Mouse (Mus musculus) lung, embryonic 16.5 days (tissue): Measurements from ENCODE around the gene Apoa4. TPM values are rescaled to one million over a fixed set of nuclear protein-coding genes. Genes with fewer than 3 reads are reported as not detected.
A peak's percentile ranks its signal among the peaks of the same experiment; 100 is the strongest.

ENCODE experiments used
- ATAC-seq: fragments of 200-750 bp; cut with Nextera tagmentation; 2 replicates; pipeline ENCODE4 v1.8.0; 2017; ENCODE audit warnings: low read depth, mild to moderate bottlenecking, moderate library complexity
- H3K27ac ChIP-seq: fragments of 300-500 bp; sonication (generic); 2 replicates; pipeline ENCODE4 v1.5.1; 2014; ENCODE audit warnings: mild to moderate bottlenecking, control low read depth, low read length
- H3K27me3 ChIP-seq: fragments of 300-500 bp; sonication (generic); 2 replicates; pipeline ENCODE4 v1.6.1; 2014; ENCODE audit warnings: low read depth, low read length, mixed read lengths; ENCODE audit not compliant: control insufficient read depth, insufficient read depth
- H3K36me3 ChIP-seq: fragments of 300-500 bp; sonication (generic); 2 replicates; pipeline ENCODE4 v1.6.1; 2014; ENCODE audit warnings: low read length; ENCODE audit not compliant: control insufficient read depth, insufficient read depth
- H3K4me1 ChIP-seq: fragments of 300-500 bp; sonication (generic); replicated peaks from 2 replicates; pipeline ENCODE4 v1.6.1; 2014; ENCODE audit warnings: low read length, mixed read lengths; ENCODE audit not compliant: control insufficient read depth, insufficient read depth
- H3K4me2 ChIP-seq: fragments of 300-500 bp; sonication (generic); 2 replicates; pipeline ENCODE4 v1.6.1; 2014; ENCODE audit warnings: low read depth, low read length, control low read depth
- H3K4me3 ChIP-seq: fragments of 300-500 bp; sonication (generic); 2 replicates; pipeline ENCODE4 v1.5.1; 2014; ENCODE audit warnings: mild to moderate bottlenecking, low read length, control low read depth
- H3K9ac ChIP-seq: fragments of 300-500 bp; sonication (generic); 2 replicates; pipeline ENCODE4 v1.6.1; 2014; ENCODE audit warnings: low read length, control low read depth
- H3K9me3 ChIP-seq: fragments of 300-500 bp; sonication (generic); 2 replicates; pipeline ENCODE4 v1.6.1; 2016; ENCODE audit warnings: low read length; ENCODE audit not compliant: control insufficient read depth
- WGBS: fragments of 180-500 bp; shearing (Covaris S2); extraction: QIAGEN DNeasy Blood & Tissue Kit; methylation state at CpG from one replicate; pipeline ENCODE4 v1.1.7; 2014; 5-methylcytosine and 5-hydroxymethylcytosine counted together
- polyA plus RNA-seq: library from polyadenylated mRNA; unstranded; fragments of >200 nt; fragmentation: Nextera tagmentation; extraction: Ambion mirVana; gene quantifications from 2 replicates; pipeline ENCODE4 v1.2.1, GENCODE M21; 2015

The Apoa4 gene
- polyA plus RNA-seq: 0.14 TPM in 1 of 2 replicates, not detected in the other

DNA sequence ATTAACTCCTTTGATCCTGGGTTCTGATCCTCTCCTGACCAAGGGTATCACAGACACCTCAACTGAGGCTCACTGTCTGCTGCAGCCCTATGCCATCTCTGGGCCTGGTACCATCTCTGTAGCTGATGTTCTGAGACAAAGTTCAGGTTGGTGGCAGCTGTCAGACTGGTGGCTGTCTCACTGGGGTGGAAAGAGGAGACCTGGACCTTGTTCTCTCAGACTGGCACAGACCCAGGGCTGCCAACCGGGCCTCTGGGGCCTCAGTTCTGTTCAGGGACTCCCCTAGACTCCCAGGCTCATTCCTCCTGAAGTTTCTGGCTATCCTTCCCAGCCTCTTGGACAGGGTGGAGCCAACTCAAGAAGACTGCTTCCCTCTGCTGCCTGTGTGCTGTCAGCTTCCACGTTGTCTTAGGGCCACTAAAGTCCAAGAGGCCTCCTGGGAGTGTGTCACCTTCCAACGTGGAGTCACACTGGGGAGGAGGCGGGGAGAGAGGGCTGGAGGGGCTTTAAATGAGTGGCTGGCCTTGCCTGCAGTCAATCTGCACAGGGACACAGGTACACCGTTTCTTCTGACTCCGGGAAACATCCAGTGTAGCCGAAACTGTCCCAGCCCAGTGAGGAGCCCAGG, at the start of gene Apoa4:
Gene Apoa4, plus strand, starts transcription at position 171 of the 628 bp plus-strand sequence.
- 56% methylated on average over 7 of the region's 7 CpGs for WGBS
- no peak for ATAC-seq
- Histone ChIP-seq H3K36me3 (no peaks in the 10 kb centered on the region), H3K4me1 (no peaks in the 10 kb centered on the region), H3K9me3 (no peaks in the 10 kb centered on the region), H3K4me3 (no peak within 1 kb of the TSS), H3K27me3 (no peaks in the 10 kb centered on the region), H3K9ac (no peak within 1 kb of the TSS), H3K4me2 (no peak within 1 kb of the TSS), H3K27ac (no peak within 1 kb of the TSS)

DNA sequence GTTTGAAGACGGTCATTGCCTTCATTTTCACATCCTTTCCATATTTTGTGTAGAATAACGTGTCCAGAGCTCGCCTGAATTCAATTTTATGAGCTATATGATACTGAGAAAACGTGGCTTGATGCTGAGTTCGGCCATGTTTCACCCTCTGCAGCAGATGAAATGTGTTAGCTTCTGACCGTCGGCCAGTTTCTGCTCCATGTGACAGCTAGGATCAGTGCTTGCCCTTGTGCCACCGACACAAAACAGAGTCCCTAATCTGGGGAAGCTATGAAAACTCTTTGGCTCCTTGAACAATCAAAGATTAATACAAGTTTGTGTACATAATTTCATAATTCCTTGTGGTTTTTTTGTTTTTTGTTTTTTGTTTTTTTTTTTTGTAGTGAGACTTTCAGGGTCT, 49.3 kb upstream of the Apoa4 start:
- Histone ChIP-seq H3K27ac (no peak overlapping the region), H3K36me3 (0 out of 2 replicates have a peak, but pooled peaks cover 3% of the 10 kb centered on the region), H3K9ac (no peak overlapping the region), H3K27me3 (no peaks in the 10 kb centered on the region), H3K4me1 (no peaks in the 10 kb centered on the region), H3K4me2 (no peak overlapping the region), H3K9me3 (no peaks in the 10 kb centered on the region), H3K4me3 (no peak overlapping the region)
- 58% methylated on average over 8 of the region's 8 CpGs for WGBS
- no peak for ATAC-seq

DNA sequence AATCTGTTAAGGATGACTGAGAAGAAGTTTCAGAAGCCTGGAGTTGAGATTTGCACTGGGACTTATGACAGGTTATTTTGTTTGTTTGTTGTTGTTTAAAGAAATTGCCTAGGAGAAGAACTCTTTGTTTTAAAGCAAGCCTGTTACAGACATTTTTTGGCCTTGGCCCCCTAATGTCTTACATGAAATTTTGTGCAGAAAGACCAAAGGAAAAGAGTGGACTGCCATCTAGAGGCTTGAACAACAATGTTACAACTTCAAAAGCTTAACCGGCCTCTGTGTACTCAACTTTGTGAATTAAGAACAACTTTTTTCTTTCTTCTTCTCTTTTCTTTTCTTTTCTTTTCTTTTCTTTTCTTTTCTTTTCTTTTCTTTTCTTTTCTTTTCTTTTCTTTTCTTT, 48.9 kb upstream of the Apoa4 start:
- Histone ChIP-seq H3K9ac (no peak overlapping the region), H3K27me3 (no peaks in the 10 kb centered on the region), H3K4me2 (no peak overlapping the region), H3K36me3 (peaks cover 3% of the 10 kb centered on the region; the same call in 1 of the 2 replicates), H3K4me3 (no peak overlapping the region), H3K27ac (no peak overlapping the region), H3K4me1 (no peaks in the 10 kb centered on the region), H3K9me3 (no peaks in the 10 kb centered on the region)
- WGBS: 9% methylated on average over 1 of the region's 1 CpGs
- ATAC-seq: 0 out of 2 replicates have a peak, but pooled peaks have one; percentile 45

DNA sequence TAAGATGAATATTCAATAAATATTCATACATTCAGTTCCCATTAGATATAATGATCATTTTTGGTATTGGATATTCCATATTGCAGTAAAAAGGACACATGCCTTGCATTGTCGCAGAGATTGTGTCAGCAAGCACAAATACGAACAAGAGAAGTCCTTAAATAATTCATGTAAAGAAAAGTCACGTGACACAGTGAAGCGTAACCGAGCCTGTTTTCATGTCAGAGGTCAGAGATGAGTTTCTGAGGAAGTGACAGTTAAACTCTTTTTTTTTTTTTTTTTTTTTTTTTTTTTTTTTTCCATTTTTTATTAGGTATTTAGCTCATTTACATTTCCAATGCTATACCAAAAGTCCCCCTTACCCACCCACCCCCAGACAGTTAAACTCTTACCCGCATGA, 47.9 kb upstream of the Apoa4 start:
- H3K9ac ChIP-seq: no peak overlapping the region
- 82% methylated on average over 6 of the region's 6 CpGs for WGBS
- no peaks in the 10 kb centered on the region for H3K27me3 ChIP-seq
- no peak overlapping the region for H3K4me3 ChIP-seq
- no peaks in the 10 kb centered on the region for H3K9me3 ChIP-seq
- H3K36me3 ChIP-seq: peaks cover 3% of the 10 kb centered on the region; the same call in 1 of the 2 replicates
- no peak for ATAC-seq
- H3K4me1 ChIP-seq: no peaks in the 10 kb centered on the region
- H3K4me2 ChIP-seq: no peak overlapping the region
- no peak overlapping the region for H3K27ac ChIP-seq

DNA sequence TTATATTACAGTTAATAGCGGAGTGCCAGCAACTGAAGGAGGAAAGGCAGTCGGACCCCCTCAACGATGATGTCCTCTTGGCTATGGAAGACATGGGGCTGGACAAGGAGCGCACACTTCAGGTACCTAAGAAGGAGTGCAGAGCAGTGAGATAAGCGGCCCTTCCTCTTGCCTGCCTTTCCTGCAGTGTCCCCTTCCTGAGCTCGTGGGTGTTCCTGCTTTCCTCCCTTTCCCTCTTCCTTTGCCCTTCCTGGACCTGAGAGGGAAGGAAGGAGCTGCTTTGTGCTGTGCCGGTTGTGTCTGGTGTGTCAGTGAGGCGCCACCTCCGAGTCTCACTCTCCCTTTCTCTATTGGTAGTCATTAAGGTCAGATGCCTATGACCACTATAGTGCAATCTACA, 45.7 kb upstream of the Apoa4 start:
- H3K9me3 ChIP-seq: no peaks in the 10 kb centered on the region
- ATAC-seq: no peak
- no peaks in the 10 kb centered on the region for H3K4me1 ChIP-seq
- H3K36me3 ChIP-seq: peaks cover 14% of the 10 kb centered on the region
- no peak overlapping the region for H3K27ac ChIP-seq
- WGBS: 81% methylated on average over 9 of the region's 9 CpGs
- H3K27me3 ChIP-seq: no peaks in the 10 kb centered on the region
- no peak overlapping the region for H3K4me3 ChIP-seq
- no peak overlapping the region for H3K4me2 ChIP-seq
- H3K9ac ChIP-seq: no peak overlapping the region

DNA sequence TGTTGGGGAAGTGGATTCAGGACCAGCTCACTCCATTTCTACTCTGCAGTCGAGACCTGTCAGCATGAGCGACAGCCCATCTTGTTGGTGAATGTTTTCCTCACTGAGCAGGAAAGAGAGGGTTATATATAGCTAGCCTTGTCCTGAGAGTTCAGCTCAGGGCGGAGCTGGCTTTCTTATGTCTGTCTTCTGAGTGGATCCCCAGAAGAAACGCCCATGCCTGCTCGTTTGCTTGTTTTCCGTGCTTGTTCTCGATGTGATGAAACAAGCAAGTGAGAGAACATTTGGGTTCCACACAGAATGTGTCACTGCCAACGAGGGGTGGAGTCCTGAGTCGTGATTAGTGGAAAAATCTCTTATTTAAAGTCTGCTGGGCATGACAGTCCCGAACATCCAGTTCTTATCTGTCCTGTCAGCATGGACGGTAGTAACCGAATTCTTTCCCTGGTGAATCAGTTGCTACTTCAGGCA, 43.8 kb upstream of the Apoa4 start:
- no peak overlapping the region for H3K4me2 ChIP-seq
- no peaks in the 10 kb centered on the region for H3K4me1 ChIP-seq
- H3K9ac ChIP-seq: no peak overlapping the region
- WGBS: 67% methylated on average over 12 of the region's 12 CpGs
- no peak overlapping the region for H3K27ac ChIP-seq
- no peak overlapping the region for H3K4me3 ChIP-seq
- no peaks in the 10 kb centered on the region for H3K27me3 ChIP-seq
- H3K9me3 ChIP-seq: no peaks in the 10 kb centered on the region
- peaks cover 16% of the 10 kb centered on the region for H3K36me3 ChIP-seq
- ATAC-seq: peak; percentile 38; the same call in 1 of the 2 replicates

DNA sequence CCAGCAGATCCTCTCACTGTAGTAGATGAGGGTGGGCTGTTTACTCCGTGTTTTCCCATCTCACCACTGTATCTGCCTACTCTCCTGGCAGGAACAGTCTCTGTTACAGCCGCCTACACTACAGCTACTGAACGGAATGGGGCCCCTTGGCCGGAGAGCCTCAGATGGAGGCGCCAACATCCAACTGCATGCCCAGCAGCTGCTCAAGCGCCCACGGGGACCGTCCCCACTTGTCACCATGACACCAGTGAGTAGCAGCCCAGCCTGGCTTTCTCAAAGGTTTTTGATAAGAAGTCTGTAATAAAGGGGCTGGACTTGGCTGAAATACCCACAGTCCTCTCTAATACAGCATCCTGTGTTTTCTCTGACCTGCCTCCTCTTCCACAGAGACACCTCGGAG, 42.0 kb upstream of the Apoa4 start:
- H3K9ac ChIP-seq: no peak overlapping the region
- peaks cover 20% of the 10 kb centered on the region for H3K36me3 ChIP-seq
- H3K9me3 ChIP-seq: no peaks in the 10 kb centered on the region
- 72% methylated on average over 9 of the region's 9 CpGs for WGBS
- no peak overlapping the region for H3K27ac ChIP-seq
- no peak for ATAC-seq
- H3K27me3 ChIP-seq: no peaks in the 10 kb centered on the region
- no peaks in the 10 kb centered on the region for H3K4me1 ChIP-seq
- H3K4me3 ChIP-seq: no peak overlapping the region
- H3K4me2 ChIP-seq: no peak overlapping the region

DNA sequence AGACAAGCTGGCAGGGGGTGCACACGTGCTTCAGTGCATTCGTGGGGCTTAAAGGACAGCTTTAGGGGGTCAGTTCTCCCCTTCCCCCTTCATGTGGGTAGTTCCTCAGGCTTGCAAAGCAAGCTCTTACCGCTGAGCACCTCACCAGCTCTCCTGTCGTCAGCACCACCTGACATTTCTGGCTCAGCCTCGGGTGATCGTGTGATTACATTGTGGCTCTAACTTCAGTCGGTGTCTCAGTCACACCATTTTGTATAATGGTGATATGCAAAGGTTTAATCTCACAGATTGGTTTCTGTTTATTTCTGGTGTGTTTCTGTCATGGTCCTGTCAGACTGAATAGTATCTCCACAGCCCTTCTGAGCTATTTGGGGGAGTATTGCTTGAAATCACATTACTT, 41.6 kb upstream of the Apoa4 start:
- Histone ChIP-seq H3K27ac (no peak overlapping the region), H3K4me2 (no peak overlapping the region)

DNA sequence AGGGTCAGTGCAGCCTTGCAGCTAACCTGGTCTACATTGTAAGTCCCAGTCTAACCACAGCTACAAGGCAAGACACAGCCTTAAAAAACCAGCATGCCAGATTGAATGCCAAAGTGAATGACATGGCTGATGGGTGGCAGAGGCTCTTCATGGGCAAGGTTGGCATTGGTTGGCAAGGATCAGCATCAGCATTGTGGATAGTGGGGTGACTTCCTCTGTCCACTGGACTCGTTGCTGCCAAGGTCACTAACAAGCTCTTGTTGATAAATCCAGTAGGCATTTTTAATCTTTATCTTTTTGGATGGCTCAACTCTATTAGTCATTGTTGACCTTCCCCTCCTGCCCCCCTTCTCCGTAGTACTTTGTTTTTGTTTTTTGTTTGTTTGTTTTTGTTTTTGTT, 40.9 kb upstream of the Apoa4 start:
- ATAC-seq: no peak
- no peaks in the 10 kb centered on the region for H3K4me1 ChIP-seq

More for the DNA sequence above, 41.6 kb upstream of the Apoa4 start:
- Histone ChIP-seq H3K9ac (no peak overlapping the region), H3K4me3 (no peak overlapping the region), H3K4me1 (no peaks in the 10 kb centered on the region), H3K9me3 (no peaks in the 10 kb centered on the region), H3K36me3 (peaks cover 20% of the 10 kb centered on the region), H3K27me3 (no peaks in the 10 kb centered on the region)
- ATAC-seq: no peak
- WGBS: 74% methylated on average over 7 of the region's 7 CpGs

More for the DNA sequence above, 40.9 kb upstream of the Apoa4 start:
- Histone ChIP-seq H3K9ac (no peak overlapping the region), H3K4me2 (no peak overlapping the region), H3K4me3 (no peak overlapping the region), H3K27ac (no peak overlapping the region), H3K27me3 (no peaks in the 10 kb centered on the region), H3K36me3 (peaks cover 23% of the 10 kb centered on the region), H3K9me3 (no peaks in the 10 kb centered on the region)
- 81% methylated on average over 2 of the region's 2 CpGs for WGBS
